In genomic region chr2:60724660-60725059, GRCm38 (mm10) we compare ENCODE assay signal across 17 mouse cellular contexts. TPM values are rescaled to one million over a fixed set of nuclear protein-coding genes. Genes with fewer than 3 reads are reported as not detected.
"Had no signal": no experiment of that assay in that cellular context is flagged by ENCODE, and none has a peak within 500 bp of the region (broad histone marks: within the 10 kb centered on the region; RNA-seq: fewer than 3 reads in every experiment).

No protein-coding gene starts in this region.

- H3K9ac ChIP-seq: intestine, embryonic 15.5 days; limb, embryonic 12.5 days; liver, embryonic 14.5 days; liver, postnatal 0 days; lung, embryonic 15.5 days had no signal

- H3K9me3 ChIP-seq: intestine, embryonic 15.5 days; limb, embryonic 12.5 days; lung, embryonic 15.5 days had no signal

- H3K36me3 ChIP-seq: intestine, embryonic 15.5 days; limb, embryonic 12.5 days; lung, embryonic 15.5 days had no signal

- DNase-seq: kidney, adult 18-20 months; kidney, postnatal 36 days; layer of hippocampus, postnatal 36 days; liver, postnatal 0 days; lung, postnatal 10 days; lung, postnatal 4 days; midbrain, embryonic 14.5 days; right cerebral cortex, postnatal 4 days; thymus, postnatal 25 days had no signal

- H3K4me3 ChIP-seq: intestine, embryonic 15.5 days; left cerebral cortex, adult 2 months; limb, embryonic 12.5 days; lung, embryonic 15.5 days had no signal

- ATAC-seq: intestine, embryonic 15.5 days; liver, postnatal 0 days had no signal

- H3K27ac ChIP-seq: intestine, embryonic 15.5 days; kidney, postnatal 0 days; left cerebral cortex, adult 2 months; limb, embryonic 12.5 days; liver, embryonic 14.5 days; lung, embryonic 15.5 days had no signal

- H3K4me2 ChIP-seq: intestine, embryonic 15.5 days; limb, embryonic 12.5 days; lung, embryonic 15.5 days; midbrain, embryonic 11.5 days had no signal

- H3K27me3 ChIP-seq: intestine, embryonic 15.5 days; limb, embryonic 12.5 days; lung, embryonic 15.5 days had no signal

RNA-seq across cellular contexts. Expression of gene Itgb6, which starts 2.2 kb away (rescaled TPM):
- polyA plus RNA-seq: liver, adult 2 months; midbrain, embryonic 14.5 days had no signal
